Mouse (Mus musculus) urinary bladder, postnatal 36 days (tissue): Measurements from ENCODE around the gene Csn1s1.

Experiments used
- DNase-seq, 2 experiments: peaks; one replicate each; pipeline ENCODE4 v3.0.0; 2022; ENCODE audit warnings: low spot score in 2 of 2, mixed read lengths in 1 of 2

Csn1s1 gene

DNA sequence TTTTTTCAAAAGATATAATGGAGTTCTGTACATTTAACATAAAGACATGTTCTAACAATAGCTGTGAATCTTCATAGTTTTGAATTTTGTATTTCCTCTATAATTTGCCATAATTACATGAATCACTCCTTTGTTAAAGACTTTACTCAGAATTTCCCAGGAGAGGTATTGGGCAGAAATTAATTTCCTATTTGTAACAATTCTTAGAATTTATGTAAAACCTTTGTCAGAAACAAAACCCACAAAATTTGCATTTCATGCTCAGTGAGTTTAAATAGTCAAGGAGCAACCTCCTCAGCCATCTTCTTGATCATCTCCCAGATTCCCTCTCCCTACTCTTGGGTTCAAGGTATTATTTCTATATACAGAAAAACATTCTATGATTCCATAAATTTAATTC, at the start of gene Csn1s1:
Gene Csn1s1 (plus strand): TSS at position 301 of the 400 bp plus-strand sequence.
- no peak for DNase-seq

DNA sequence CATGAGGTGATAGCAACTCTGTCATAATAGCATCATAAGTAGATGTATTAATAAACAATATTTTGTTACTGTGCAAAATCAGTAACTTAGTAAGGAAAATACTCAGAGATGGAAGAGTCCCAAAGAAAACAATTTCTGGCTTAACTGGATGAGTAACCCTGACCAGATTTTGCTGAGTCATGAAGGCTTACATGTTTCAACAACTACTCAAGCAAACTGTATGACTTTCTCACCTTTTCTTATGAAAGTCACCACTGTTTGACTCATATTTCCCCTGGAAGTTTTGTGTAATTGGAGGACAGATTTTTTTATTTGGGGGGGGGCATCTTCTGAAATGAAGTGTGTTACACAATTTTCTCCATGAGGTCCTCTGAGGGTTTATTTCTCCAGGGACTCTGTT, 43.3 kb upstream of the Csn1s1 start:
- DNase-seq, result no peak

DNA sequence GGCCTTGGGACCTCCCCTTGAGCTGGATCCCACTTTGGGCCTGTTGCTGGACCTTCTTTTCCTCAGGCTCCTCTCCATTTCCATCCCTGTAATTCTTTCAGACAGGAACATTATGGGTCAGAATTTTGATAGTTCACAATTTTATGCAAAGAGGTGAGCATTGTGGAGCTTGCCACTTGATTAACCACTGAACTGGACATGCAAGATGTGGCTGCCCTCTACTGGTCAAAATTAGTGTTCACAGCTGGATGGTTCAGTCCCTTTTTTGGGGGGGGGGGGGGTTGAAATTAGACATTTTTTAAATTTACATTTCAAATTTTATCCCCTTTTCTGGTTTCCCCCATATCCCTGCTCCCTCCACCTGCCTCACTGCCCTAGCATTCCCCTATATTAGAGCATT, 23.2 kb upstream of the Csn1s1 start:
- peak in 1 of 2 experiments; percentile 16 for DNase-seq

DNA sequence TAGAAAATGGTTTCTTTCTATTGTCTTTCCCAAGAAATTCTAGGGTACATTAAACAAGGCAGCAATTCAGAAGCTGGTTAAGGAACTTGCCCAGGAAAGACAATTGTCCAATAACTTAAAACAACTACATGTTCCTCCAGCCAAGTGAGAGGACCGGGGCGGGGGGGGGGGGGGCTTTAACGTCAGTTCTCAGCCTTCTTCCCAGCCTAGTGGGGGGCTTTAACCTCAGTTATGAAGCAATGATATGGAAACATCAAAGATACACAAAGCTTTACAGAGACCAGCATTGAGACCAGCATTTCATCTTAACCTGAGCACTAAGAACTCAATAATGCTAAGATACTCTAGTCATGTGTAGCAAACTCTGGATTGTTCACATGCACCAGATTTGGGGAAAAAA, 33.5 kb downstream of the Csn1s1 start, which contains the start of gene Csn2:
Gene Csn2 (minus strand): TSS at position 101 of the 400 bp plus-strand sequence.
- no peak for DNase-seq

DNA sequence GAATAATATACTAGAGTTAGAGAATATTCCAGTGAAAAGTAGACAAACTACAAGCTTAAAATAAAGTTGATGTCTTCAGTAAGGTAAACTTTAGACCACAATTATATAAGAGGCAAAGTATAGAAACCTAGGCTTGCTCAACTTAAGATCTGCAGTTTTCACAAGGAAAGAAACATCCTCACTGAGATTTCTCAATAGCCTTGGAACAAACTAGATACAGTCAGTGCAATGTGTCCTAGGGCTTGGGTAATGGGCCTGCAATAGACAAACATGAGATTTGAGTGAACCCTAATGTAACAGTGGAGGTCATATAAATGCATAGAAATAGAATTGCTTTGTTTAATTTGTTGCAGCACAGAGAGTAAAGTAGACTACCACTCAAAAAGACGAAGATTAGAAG, 39.9 kb downstream of the Csn1s1 start:
- DNase-seq, result no peak
